Mouse (Mus musculus): ENCODE results near the gene Zfp292. TPM values are rescaled to one million over a fixed set of nuclear protein-coding genes. Genes with fewer than 3 reads are reported as not detected.

The Zfp292 gene
- total and polyA plus RNA-seq, 2 experiments from 2014 or later = 18.9 to 36.5 TPM

DNA sequence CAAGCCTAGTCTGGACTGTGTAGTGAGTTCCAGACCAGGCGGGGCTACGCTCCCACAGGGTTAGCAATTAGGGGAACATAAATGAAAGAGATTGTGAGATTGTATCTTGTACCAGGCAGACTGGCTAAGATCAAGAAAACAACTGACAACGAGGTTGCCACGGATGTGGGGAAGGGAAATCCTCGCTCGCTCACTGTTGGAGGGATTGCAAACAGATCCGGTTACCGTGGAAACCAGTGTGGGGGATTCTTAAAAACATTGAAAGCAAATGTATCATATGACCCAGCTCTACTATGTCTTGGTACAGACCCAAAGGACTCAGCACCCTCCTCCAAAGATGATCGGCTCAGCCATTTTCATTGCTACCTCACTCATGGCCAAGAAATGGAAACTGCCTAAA is 17.4 kb upstream of the Zfp292 start:
- peak; percentile 45 for DNase-seq (ENCODE audit: low spot score)
- H3K4me2 ChIP-seq (ENCODE audit: low read depth, low read length, poor library complexity, severe bottlenecking) = peak overlapping the region; percentile 12; the same call in 1 of the 2 replicates

DNA sequence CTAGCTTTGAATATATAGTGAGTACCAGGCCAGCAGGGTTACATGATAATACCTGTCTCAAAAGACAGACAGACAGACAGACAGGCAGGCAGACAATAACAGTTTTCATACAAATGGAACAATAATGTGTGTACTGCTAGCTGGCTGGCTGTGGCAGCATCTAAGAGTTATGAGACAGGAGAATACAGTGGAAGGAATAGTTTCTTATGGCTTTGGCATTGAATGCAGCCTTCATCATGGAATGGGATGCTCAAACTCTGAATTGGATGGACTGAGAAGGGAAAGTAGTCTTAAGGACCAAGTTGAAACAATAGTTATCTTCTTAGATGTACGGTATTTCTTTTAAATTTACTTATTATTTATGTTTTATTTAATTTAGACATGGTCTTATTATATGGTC is 16.6 kb upstream of the Zfp292 start:
- H3K9me3 ChIP-seq (ENCODE audit: low read length) = no peaks in the 10 kb centered on the region
- DNase-seq (ENCODE audit: low spot score) (no peak), ATAC-seq (ENCODE audit: low FRiP score) (no peak)
- H3K36me3 ChIP-seq (ENCODE audit: insufficient read depth, low read length) = no peaks in the 10 kb centered on the region
- WGBS = 95% methylated on average over 1 of the region's 1 CpGs
- H3K4me1 ChIP-seq (ENCODE audit: insufficient read depth, low read length) = no peaks in the 10 kb centered on the region
- H3K9ac ChIP-seq (replicated peaks; ENCODE audit: low read length, poor library complexity, severe bottlenecking) = no peak overlapping the region
- no peak overlapping the region for H3K4me2 ChIP-seq (ENCODE audit: low read depth, low read length, poor library complexity, severe bottlenecking)
- H3K27ac ChIP-seq (ENCODE audit: low read depth, low read length) = no peak overlapping the region
- no peak for TF ChIP-seq CTCF (IDR thresholded peaks at IDR 0.05)
- H3K27me3 ChIP-seq (ENCODE audit: insufficient read depth, low read length) = no peaks in the 10 kb centered on the region
- H3K4me3 ChIP-seq (ENCODE audit: low read depth, low read length) = no peak overlapping the region

More for the DNA sequence above, 17.4 kb upstream of the Zfp292 start:
- Histone ChIP-seq H3K9ac (replicated peaks; ENCODE audit: low read length, poor library complexity, severe bottlenecking) (no peak overlapping the region), H3K27ac (ENCODE audit: low read depth, low read length) (no peak overlapping the region), H3K4me3 (ENCODE audit: low read depth, low read length) (no peak overlapping the region), H3K36me3 (ENCODE audit: insufficient read depth, low read length) (no peaks in the 10 kb centered on the region), H3K9me3 (ENCODE audit: low read length) (no peaks in the 10 kb centered on the region), H3K4me1 (ENCODE audit: insufficient read depth, low read length) (no peaks in the 10 kb centered on the region), H3K27me3 (ENCODE audit: insufficient read depth, low read length) (no peaks in the 10 kb centered on the region)
- WGBS = 37% methylated on average over 9 of the region's 9 CpGs
- peak; percentile 47; the same call in 1 of the 2 replicates for ATAC-seq (ENCODE audit: low FRiP score)
- TF ChIP-seq CTCF (IDR thresholded peaks at IDR 0.05) = no peak

DNA sequence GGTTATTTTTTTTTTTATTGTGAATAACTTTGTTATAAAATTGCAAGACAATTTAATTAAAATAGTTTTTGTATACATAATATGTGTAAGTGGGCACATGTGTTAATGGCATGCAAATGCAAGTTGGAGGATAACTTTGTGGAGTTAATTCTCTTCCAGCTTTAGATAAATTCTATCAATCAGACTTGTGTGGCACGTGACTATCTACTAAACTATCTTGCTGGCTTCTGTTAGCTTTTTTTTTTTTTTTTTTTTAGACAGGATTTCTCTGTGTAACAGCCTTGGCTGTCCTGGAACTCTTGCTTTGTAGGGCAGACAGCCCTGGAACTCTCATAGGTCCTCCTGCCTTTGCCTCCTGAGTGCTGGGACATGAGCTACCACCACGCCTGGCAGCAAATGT is 15.7 kb upstream of the Zfp292 start:
- Histone ChIP-seq H3K4me2 (ENCODE audit: low read depth, low read length, poor library complexity, severe bottlenecking) (no peak overlapping the region), H3K36me3 (ENCODE audit: insufficient read depth, low read length) (no peaks in the 10 kb centered on the region), H3K27me3 (ENCODE audit: insufficient read depth, low read length) (no peaks in the 10 kb centered on the region), H3K4me1 (ENCODE audit: insufficient read depth, low read length) (no peaks in the 10 kb centered on the region), H3K4me3 (ENCODE audit: low read depth, low read length) (no peak overlapping the region), H3K9me3 (ENCODE audit: low read length) (no peaks in the 10 kb centered on the region), H3K27ac (ENCODE audit: low read depth, low read length) (no peak overlapping the region), H3K9ac (replicated peaks; ENCODE audit: low read length, poor library complexity, severe bottlenecking) (no peak overlapping the region)
- no peak for DNase-seq (ENCODE audit: low spot score)
- no peak for TF ChIP-seq CTCF (IDR thresholded peaks at IDR 0.05)
- 73% methylated on average over 2 of the region's 2 CpGs for whole genome bisulfite sequencing
- ATAC-seq (ENCODE audit: low FRiP score) = no peak

DNA sequence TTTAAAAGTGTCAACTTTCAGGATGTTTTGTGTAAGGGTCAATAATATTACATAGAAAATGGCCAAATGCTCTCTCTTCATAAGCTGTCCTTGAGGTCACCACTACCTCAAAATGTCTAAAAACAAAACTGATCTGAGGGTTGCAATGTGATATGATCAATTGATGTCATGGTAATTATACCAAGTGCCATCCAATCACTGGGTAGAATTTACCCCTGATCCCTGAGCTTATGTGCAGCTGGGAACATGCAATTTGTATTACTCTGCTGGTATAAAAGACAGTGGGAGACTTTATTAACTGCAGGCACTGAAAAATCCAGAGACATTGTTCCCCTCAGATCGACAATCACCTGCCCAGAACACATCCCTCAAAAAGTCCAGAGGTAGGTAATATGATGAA is 10.7 kb upstream of the Zfp292 start, which contains the start of gene Cga:
TSS of gene Cga (plus strand) at position 301 of the 400 bp plus-strand sequence.
- H3K4me1 ChIP-seq (ENCODE audit: insufficient read depth, low read length) = no peaks in the 10 kb centered on the region

DNA sequence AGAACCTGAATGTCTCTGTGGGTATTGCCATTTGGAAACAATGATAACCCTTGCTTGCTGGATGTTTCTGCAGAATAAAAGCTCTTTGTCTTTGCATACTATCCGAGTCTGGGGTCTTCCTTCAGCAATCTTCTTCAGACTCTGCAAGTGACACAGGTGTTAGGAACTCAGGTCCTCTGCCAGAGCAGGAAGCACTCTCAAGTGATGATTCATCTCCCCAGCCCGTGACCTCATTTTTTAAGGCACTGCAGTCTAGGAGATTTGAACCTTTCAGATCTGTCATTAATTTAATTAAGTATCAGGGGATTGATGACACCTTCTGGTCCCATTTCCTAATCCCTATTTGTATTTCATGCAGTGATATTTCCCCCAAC is 7.0 kb upstream of the Zfp292 start:
- Histone ChIP-seq H3K9ac (replicated peaks; ENCODE audit: low read length, poor library complexity, severe bottlenecking) (no peak overlapping the region), H3K27ac (ENCODE audit: low read depth, low read length) (no peak overlapping the region), H3K27me3 (ENCODE audit: insufficient read depth, low read length) (peaks cover 5% of the 10 kb centered on the region; the same call in 1 of the 2 replicates), H3K9me3 (ENCODE audit: low read length) (no peaks in the 10 kb centered on the region), H3K4me1 (ENCODE audit: insufficient read depth, low read length) (0 out of 2 replicates have a peak, but pooled peaks cover 2% of the 10 kb centered on the region), H3K4me3 (ENCODE audit: low read depth, low read length) (no peak overlapping the region), H3K36me3 (ENCODE audit: insufficient read depth, low read length) (no peaks in the 10 kb centered on the region), H3K4me2 (ENCODE audit: low read depth, low read length, poor library complexity, severe bottlenecking) (no peak overlapping the region)
- ATAC-seq (ENCODE audit: low FRiP score) (no peak), DNase-seq (ENCODE audit: low spot score) (no peak)
- no peak for TF ChIP-seq CTCF (IDR thresholded peaks at IDR 0.05)
- WGBS = 34% methylated on average over 2 of the region's 2 CpGs

More for the DNA sequence above, 10.7 kb upstream of the Zfp292 start, which contains the start of gene Cga:
- Histone ChIP-seq H3K36me3 (ENCODE audit: insufficient read depth, low read length) (no peaks in the 10 kb centered on the region), H3K27ac (ENCODE audit: low read depth, low read length) (no peak within 1 kb of the TSS), H3K27me3 (ENCODE audit: insufficient read depth, low read length) (peaks cover 5% of the 10 kb centered on the region; the same call in 1 of the 2 replicates), H3K9me3 (ENCODE audit: low read length) (no peaks in the 10 kb centered on the region), H3K4me2 (ENCODE audit: low read depth, low read length, poor library complexity, severe bottlenecking) (no peak within 1 kb of the TSS), H3K9ac (replicated peaks; ENCODE audit: low read length, poor library complexity, severe bottlenecking) (no peak within 1 kb of the TSS), H3K4me3 (ENCODE audit: low read depth, low read length) (no peak within 1 kb of the TSS)
- no peak for TF ChIP-seq CTCF (IDR thresholded peaks at IDR 0.05)
- DNase-seq (ENCODE audit: low spot score) (no peak), ATAC-seq (ENCODE audit: low FRiP score) (no peak)
- 63% methylated on average over 1 of the region's 1 CpGs for WGBS

DNA sequence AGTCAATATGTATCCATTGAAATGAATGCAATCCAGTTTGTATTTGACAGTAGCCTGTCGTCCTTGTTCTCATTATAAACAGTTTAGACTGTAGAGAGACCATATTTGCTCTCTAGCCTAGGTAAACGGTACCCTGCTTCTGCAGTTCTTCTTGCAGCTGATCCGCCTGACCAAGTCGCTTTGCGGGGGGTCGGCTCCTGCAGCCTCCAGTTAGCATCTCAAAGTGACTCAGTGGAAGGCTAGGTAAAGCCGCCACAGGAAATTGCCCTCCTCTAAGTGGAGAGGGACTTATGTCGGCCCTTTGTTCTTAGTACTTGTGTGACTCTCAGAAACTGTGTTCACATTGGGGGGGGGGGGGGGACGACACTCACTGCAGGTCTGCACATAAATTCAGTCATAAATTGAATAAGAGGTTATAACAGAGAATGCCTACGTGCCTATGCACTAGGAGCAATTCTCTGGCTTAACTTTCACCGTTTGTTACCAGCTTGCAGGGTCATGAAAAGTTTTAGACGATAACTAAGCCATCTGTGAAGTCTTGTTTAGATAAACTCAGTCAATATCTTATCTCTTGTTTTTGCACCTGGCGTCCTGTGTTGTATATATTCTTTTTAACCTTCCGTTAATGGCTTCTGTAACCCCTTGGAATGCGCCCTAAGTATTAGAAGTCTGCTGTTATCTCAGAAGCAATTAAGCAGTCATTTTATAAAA is 6.5 kb upstream of the Zfp292 start:
- Histone ChIP-seq H3K36me3 (ENCODE audit: insufficient read depth, low read length) (no peaks in the 10 kb centered on the region), H3K4me2 (ENCODE audit: low read depth, low read length, poor library complexity, severe bottlenecking) (no peak overlapping the region), H3K4me1 (ENCODE audit: insufficient read depth, low read length) (0 out of 2 replicates have a peak, but pooled peaks cover 2% of the 10 kb centered on the region), H3K27ac (ENCODE audit: low read depth, low read length) (no peak overlapping the region), H3K9ac (replicated peaks; ENCODE audit: low read length, poor library complexity, severe bottlenecking) (no peak overlapping the region), H3K4me3 (ENCODE audit: low read depth, low read length) (no peak overlapping the region), H3K27me3 (ENCODE audit: insufficient read depth, low read length) (peaks cover 5% of the 10 kb centered on the region; the same call in 1 of the 2 replicates), H3K9me3 (ENCODE audit: low read length) (no peaks in the 10 kb centered on the region)
- no peak for DNase-seq (ENCODE audit: low spot score)
- no peak for TF ChIP-seq CTCF (IDR thresholded peaks at IDR 0.05)
- 13% methylated on average over 15 of the region's 15 CpGs for WGBS
- no peak for ATAC-seq (ENCODE audit: low FRiP score)

Measured in midbrain, postnatal 0 days (tissue).